Mouse (Mus musculus) cortical plate, adult 2 months (tissue): ENCODE data around the gene Slain2. TPM values are rescaled to one million over a fixed set of nuclear protein-coding genes. Genes with fewer than 3 reads are reported as not detected.

Experiments used
- H3K27ac ChIP-seq: fragments of 200-500 bp; 2 replicates; pipeline ENCODE4 v1.5.1; 2012; ENCODE audit warnings: low read length, control low read depth, inconsistent platforms; ENCODE audit not compliant: insufficient read depth
- H3K4me1 ChIP-seq: fragments of 200-500 bp; 2 replicates; pipeline ENCODE4 v1.6.1; 2011; ENCODE audit warnings: low read length; ENCODE audit not compliant: control insufficient read depth, insufficient read depth
- H3K4me3 ChIP-seq: fragments of 200-500 bp; 2 replicates; pipeline ENCODE4 v1.5.1; 2011; ENCODE audit warnings: mild to moderate bottlenecking, low read length, control low read depth; ENCODE audit not compliant: insufficient read depth
- CTCF ChIP-seq: fragments of 200-500 bp; IDR thresholded peaks from 2 replicates; pipeline ENCODE4 v1.5.1; 2011; ENCODE audit warnings: mild to moderate bottlenecking, control low read depth, low read length; ENCODE audit not compliant: insufficient read depth; ENCODE audit errors: extremely low read depth
- POLR2A ChIP-seq: fragments of 200-500 bp; IDR thresholded peaks from 2 replicates; pipeline ENCODE4 v1.6.1; 2011; ENCODE audit warnings: mild to moderate bottlenecking, low read length, control low read depth; ENCODE audit not compliant: insufficient read depth; ENCODE audit errors: extremely low read depth
- polyA plus RNA-seq: library from polyadenylated mRNA; depleted of rRNA; stranded (reverse); fragments of >200 nt; gene quantifications from 2 replicates; pipeline ENCODE4 v1.2.3, GENCODE M21; 2012

Gene Slain2
- polyA plus RNA-seq, 1 experiment: 14.7 TPM

DNA sequence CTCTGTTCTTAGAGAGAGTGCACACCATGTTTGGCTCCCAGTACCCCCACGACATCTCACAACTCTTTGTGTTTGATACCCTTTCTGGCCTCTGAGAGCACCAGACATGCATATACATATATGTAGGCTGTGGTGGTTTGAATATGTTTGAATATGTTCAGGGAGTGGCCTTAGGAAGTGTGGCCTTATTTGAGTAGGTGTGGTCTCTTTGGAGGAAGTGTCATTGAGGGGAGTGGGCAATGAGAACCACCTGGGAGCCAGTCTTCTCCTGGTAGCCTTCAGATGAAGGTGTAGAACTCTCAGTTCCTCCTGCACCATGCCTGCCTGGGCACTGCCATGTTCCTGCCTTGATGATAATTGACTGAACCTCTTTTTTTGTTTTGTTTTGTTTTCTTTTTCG lies 25.2 kb downstream of the Slain2 start:
- Histone ChIP-seq H3K4me3 (no peak overlapping the region), H3K4me1 (no peaks in the 10 kb centered on the region), H3K27ac (no peak overlapping the region)
- TF ChIP-seq CTCF: no peak
- TF ChIP-seq POLR2A: no peak

DNA sequence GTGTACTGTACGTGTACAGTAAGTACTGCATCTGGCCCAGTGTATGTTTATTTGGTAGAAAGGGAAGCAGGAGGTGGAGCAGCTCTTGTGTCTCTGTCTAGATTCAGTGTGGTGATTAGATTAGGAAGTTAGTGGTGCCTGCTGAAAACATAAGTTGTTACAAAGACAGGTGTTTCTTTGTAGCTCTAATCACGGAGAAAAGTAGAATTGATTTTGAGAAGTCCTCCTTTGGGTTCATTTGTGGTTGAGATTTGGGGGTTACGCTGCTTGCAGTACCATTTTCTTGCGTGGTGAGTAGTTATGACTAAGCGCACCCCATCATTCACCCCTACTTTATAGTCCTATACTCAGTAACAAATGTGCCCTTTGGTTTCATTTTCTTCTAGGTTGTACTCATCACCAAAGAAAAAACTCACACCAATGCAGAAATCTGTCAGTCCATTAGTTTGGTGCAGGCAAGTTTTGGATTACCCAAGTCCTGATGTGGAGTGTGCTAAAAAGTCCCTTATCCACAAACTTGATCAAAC lies 26.9 kb downstream of the Slain2 start:
- no peak overlapping the region for H3K27ac ChIP-seq
- no peak overlapping the region for H3K4me3 ChIP-seq
- TF ChIP-seq CTCF: no peak
- TF ChIP-seq POLR2A: no peak
- no peaks in the 10 kb centered on the region for H3K4me1 ChIP-seq

DNA sequence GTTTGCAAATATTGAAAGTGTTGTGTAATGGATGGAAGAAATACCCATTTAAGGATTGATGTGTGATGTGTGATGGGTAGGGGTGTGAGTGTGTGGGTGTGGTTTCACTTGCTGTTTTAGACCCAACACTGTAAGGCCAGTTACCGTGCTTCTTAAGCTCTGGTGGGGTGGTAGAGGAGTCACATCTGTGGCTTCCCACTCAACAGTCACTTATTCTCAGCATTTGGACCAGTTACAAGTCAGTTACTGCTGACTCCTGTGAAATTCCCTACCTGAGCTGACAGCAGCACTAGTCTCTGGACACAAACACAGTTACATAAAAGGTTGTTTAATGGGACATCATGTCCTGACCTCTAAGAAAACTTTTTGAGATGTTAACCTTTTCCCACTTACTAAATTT lies 34.0 kb downstream of the Slain2 start:
- H3K4me1 ChIP-seq: peaks cover 5% of the 10 kb centered on the region
- H3K4me3 ChIP-seq: no peak overlapping the region
- TF ChIP-seq POLR2A (no peak), CTCF (no peak)
- no peak overlapping the region for H3K27ac ChIP-seq

DNA sequence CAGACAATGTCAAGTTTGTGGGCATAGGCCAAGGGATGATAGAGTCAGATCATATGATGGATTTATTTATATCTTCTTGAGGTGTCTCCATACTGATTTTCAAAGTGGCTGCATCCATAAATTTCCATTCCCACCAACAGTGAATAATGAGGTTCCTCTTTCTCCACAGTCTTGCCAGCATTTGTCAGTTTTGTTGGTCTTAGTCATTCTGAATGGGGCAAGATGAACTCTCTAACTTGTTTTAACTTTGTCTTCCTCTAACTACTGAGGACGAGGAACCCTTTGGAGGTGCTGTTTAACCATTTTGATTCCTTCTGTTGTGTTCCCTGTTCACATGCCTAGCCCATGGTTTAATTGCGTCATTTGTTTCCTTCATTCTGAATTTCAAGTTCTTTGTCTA lies 36.1 kb downstream of the Slain2 start:
- no peak for TF ChIP-seq CTCF
- TF ChIP-seq POLR2A: no peak
- Histone ChIP-seq H3K4me3 (no peak overlapping the region), H3K27ac (no peak overlapping the region), H3K4me1 (peaks cover 5% of the 10 kb centered on the region)

DNA sequence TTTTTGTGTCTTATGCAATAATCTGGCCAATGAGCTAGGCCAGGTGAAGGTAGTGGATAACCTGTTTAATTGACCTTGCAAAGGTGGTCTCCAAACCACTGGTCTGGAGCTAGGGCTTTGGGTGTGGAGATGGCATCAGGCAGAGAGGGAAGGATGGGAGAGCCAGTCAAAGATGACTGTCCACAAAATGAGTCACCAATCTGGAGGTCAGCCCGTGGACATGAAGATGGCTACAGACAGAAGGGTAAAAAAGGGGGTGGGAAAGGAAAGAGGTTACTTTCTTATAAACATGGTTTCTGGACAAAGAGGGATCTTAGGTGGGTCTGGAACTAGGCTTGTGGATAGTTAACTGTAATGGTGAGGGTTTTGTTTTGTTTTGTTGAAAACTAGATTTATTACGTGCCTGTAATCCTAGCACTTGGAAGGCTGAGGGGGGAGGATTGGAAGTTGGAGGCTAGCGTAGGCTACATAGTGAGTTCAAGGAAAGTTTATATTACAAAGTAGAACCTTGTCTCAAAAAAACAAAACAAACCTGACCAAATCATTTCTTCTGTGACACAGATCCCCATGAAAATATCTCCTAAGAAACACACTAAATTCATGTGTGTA lies 40.0 kb downstream of the Slain2 start:
- Histone ChIP-seq H3K27ac (no peak overlapping the region), H3K4me3 (no peak overlapping the region), H3K4me1 (no peaks in the 10 kb centered on the region)
- no peak for TF ChIP-seq POLR2A

DNA sequence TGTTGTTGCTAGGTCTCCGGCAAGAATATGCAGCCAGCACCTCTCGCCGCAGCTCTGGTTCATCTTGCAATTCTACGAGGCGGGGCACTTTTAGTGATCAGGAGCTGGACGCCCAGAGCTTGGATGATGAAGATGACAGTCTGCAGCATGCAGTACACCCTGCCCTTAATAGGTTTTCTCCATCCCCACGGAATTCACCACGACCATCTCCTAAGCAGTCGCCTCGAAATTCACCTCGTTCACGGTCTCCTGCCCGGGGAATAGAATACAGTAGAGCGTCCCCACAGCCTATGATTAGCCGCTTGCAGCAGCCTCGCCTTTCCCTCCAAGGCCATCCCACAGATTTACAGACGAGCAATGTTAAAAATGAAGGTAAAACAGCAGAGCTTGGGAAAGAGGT lies 43.2 kb downstream of the Slain2 start:
- H3K4me3 ChIP-seq: no peak overlapping the region
- H3K4me1 ChIP-seq: no peaks in the 10 kb centered on the region
- TF ChIP-seq CTCF (no peak), POLR2A (no peak)
- H3K27ac ChIP-seq: no peak overlapping the region

DNA sequence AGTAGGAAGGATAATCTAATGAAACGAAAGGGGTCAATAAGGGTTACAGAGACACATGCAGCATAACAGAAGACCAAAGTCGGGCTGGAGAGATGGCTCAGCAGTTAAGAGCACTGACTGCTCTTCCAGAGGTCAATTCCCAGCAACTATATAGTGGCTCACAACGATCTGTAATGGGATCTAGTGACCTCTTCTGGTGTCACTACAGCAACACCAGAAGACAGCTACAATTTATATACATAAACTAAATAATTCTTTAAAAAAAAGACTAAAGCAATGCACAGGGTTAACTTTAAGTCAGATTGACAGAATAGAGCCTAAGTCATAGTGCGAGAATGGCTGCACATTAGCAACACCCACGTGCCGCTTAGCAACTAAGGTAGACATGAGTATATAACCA lies 46.0 kb downstream of the Slain2 start:
- Histone ChIP-seq H3K4me1 (no peaks in the 10 kb centered on the region), H3K4me3 (no peak overlapping the region), H3K27ac (no peak overlapping the region)
- no peak for TF ChIP-seq CTCF

DNA sequence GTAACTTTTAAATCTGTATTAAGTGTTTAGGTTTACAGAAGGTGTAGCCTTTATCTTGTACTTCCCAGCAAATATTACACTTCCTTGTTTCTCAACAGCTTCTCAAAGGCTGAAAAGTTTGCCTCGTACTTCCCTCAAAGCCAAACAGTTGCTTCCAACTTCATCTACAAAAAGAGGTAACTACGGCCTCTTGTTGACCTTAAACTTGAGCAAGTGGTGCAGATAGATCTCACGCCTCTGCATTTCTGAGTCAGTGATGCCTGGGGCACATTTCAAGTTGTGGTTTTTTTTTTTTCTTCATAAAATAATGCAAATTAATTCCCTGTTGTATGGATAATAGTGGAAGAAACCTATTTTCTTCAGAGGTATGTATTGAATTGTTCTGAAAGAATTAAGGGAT lies 51.6 kb downstream of the Slain2 start:
- Histone ChIP-seq H3K4me3 (no peak overlapping the region), H3K27ac (no peak overlapping the region), H3K4me1 (no peaks in the 10 kb centered on the region)
- TF ChIP-seq CTCF (no peak), POLR2A (no peak)

DNA sequence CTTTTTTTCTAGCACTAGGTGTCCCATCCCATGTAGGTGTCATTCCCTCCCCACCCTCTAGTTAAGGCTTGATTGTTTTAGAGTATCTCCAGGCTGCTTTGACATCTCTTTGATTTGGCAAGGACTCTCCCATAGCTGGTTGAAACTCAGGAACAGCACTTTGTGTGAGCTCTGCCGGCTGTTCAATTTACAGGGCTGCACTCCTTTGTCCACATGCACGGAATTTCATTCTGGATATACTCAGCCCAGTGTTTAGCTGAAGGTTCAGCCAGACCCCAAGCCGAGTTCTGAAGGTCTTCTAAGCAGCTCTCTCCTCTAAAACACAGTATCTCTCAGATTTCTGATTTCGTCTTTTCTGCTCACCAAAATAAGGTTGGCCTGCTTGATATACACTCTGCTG lies 58.3 kb downstream of the Slain2 start:
- Histone ChIP-seq H3K4me1 (no peaks in the 10 kb centered on the region; the same call in 1 of the 2 replicates), H3K27ac (no peak overlapping the region), H3K4me3 (no peak overlapping the region)
- TF ChIP-seq POLR2A (no peak), CTCF (no peak)

DNA sequence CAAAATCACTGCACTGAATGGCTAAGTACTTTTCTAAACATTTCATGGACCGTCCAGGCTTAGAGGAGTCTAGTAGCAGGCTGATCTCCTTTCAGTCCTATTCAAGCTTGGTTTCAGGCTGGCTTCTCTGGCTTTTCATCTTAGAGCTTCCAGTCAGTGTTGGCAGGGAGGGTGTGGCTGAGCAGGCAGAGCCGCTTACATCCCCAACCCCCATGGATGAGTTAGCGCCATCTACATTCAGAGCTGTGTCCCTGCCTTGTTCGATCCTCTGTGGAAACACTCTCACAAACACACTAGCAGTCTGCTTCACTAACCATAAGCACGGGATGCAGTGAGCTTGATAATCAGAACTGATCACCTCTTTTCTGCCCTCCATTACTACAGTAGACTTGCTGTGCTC lies 58.8 kb downstream of the Slain2 start:
- no peak overlapping the region for H3K27ac ChIP-seq
- H3K4me1 ChIP-seq: no peaks in the 10 kb centered on the region; the same call in 1 of the 2 replicates
- H3K4me3 ChIP-seq: no peak overlapping the region
- TF ChIP-seq CTCF (no peak), POLR2A (no peak)
